ENCODE assay signal across 8 mouse cellular contexts in genomic region chr14:56364711-56365237, GRCm38 (mm10). TPM values are rescaled to one million over a fixed set of nuclear protein-coding genes. Genes with fewer than 3 reads are reported as not detected.
DNase-seq lines count a peak whose midpoint lies in the region; ATAC-seq and TF ChIP-seq lines count a peak whose summit lies in the region.

TSS of gene Atp12a (plus strand) at chr14:56365068.

- WGBS in embryonic facial prominence, embryonic 14.5 days: 2% methylated on average over 39 of the region's 48 CpGs
- under 1% methylated on average over 48 of the region's 48 CpGs for WGBS in kidney, embryonic 16.5 days
- 1% methylated on average over 48 of the region's 48 CpGs for WGBS in neural tube, embryonic 11.5 days

- intact Hi-C loops in left cerebral cortex, adult 2 months (cut with DNase I): no loop called here

- peak within 1 kb of the TSS; percentile 70 for H3K4me2 ChIP-seq in embryonic facial prominence, embryonic 14.5 days (ENCODE audit: low read depth, low read length)
- H3K4me2 ChIP-seq in kidney, embryonic 16.5 days (replicated peaks; ENCODE audit: low read depth, low read length): peak within 1 kb of the TSS; percentile 87
- peak within 1 kb of the TSS; percentile 51 for H3K4me2 ChIP-seq in neural tube, embryonic 11.5 days (ENCODE audit: low read depth)

- ATAC-seq in embryonic facial prominence, embryonic 14.5 days (ENCODE audit: low read depth): 0 out of 2 replicates have a peak, but pooled peaks have one; percentile 18
- ATAC-seq in kidney, embryonic 16.5 days (ENCODE audit: low FRiP score, low TSS enrichment): peak; percentile 70
- ATAC-seq in neural tube, embryonic 11.5 days (ENCODE audit: insufficient read depth, low FRiP score, low TSS enrichment): no peak

- H3K36me3 ChIP-seq in embryonic facial prominence, embryonic 14.5 days (ENCODE audit: control insufficient read depth, insufficient read depth, low read length): no peaks in the 10 kb centered on the region
- no peaks in the 10 kb centered on the region for H3K36me3 ChIP-seq in kidney, embryonic 16.5 days (ENCODE audit: insufficient read depth, low read length)
- H3K36me3 ChIP-seq in neural tube, embryonic 11.5 days (ENCODE audit: control insufficient read depth, insufficient read depth, low read length): no peaks in the 10 kb centered on the region

- H3K4me1 ChIP-seq in embryonic facial prominence, embryonic 14.5 days (ENCODE audit: control insufficient read depth, insufficient read depth, low read length): peaks cover 18% of the 10 kb centered on the region
- H3K4me1 ChIP-seq in kidney, embryonic 16.5 days (ENCODE audit: insufficient read depth, low read length): peaks cover 20% of the 10 kb centered on the region
- H3K4me1 ChIP-seq in neural tube, embryonic 11.5 days (ENCODE audit: control insufficient read depth, insufficient read depth, low read length): 0 out of 2 replicates have a peak, but pooled peaks cover 4% of the 10 kb centered on the region

- DNase-seq in left cerebral cortex, adult 2 months (ENCODE audit: extremely low spot score in 1 of 2, low spot score in 2 of 2): no peak
- DNase-seq in left cerebral cortex, adult 11 months (ENCODE audit: low spot score): no peak
- DNase-seq in embryonic facial prominence, embryonic 14.5 days (ENCODE audit: low spot score): no peak
- peak; percentile 23 for DNase-seq in neural tube, embryonic 11.5 days (ENCODE audit: low spot score)
- no peak for DNase-seq in gastrocnemius, postnatal 25 days
- DNase-seq in layer of hippocampus, adult 11-12 months (ENCODE audit: low spot score): no peak
- DNase-seq in cerebellum, adult 9-11 months: no peak

- H3K9ac ChIP-seq in embryonic facial prominence, embryonic 14.5 days (ENCODE audit: low read depth, low read length): peak within 1 kb of the TSS; percentile 30; the same call in 1 of the 2 replicates
- no peak within 1 kb of the TSS; the same call in 1 of the 2 replicates for H3K9ac ChIP-seq in kidney, embryonic 16.5 days (replicated peaks; ENCODE audit: low read length)
- 0 out of 2 replicates have a peak within 1 kb of the TSS, but pooled peaks have one; percentile 14 for H3K9ac ChIP-seq in neural tube, embryonic 11.5 days (ENCODE audit: low read length)

- peaks cover 55% of the 10 kb centered on the region for H3K27me3 ChIP-seq in embryonic facial prominence, embryonic 14.5 days (replicated peaks; ENCODE audit: control insufficient read depth, insufficient read depth, low read length)
- H3K27me3 ChIP-seq in kidney, embryonic 16.5 days (ENCODE audit: insufficient read depth, low read length): peaks cover 52% of the 10 kb centered on the region
- peaks cover 33% of the 10 kb centered on the region for H3K27me3 ChIP-seq in neural tube, embryonic 11.5 days (ENCODE audit: control insufficient read depth, insufficient read depth, low read length)

- TF ChIP-seq CTCF in left cerebral cortex, adult 2 months (IDR thresholded peaks at IDR 0.05): no peak

- no peak within 1 kb of the TSS for H3K27ac ChIP-seq in left cerebral cortex, adult 2 months
- no peak within 1 kb of the TSS for H3K27ac ChIP-seq in embryonic facial prominence, embryonic 14.5 days (replicated peaks; ENCODE audit: low read depth, low read length)
- no peak within 1 kb of the TSS for H3K27ac ChIP-seq in kidney, embryonic 16.5 days (ENCODE audit: low read length)
- no peak within 1 kb of the TSS for H3K27ac ChIP-seq in neural tube, embryonic 11.5 days (ENCODE audit: low read depth, low read length)

- H3K4me3 ChIP-seq in left cerebral cortex, adult 2 months: peak within 1 kb of the TSS; percentile 39
- peak within 1 kb of the TSS; percentile 43 for H3K4me3 ChIP-seq in embryonic facial prominence, embryonic 14.5 days (ENCODE audit: low read depth, low read length)
- peak within 1 kb of the TSS; percentile 49 for H3K4me3 ChIP-seq in kidney, embryonic 16.5 days (ENCODE audit: low read length)
- H3K4me3 ChIP-seq in neural tube, embryonic 11.5 days (ENCODE audit: low read depth, low read length): peak within 1 kb of the TSS; percentile 27

- H3K9me3 ChIP-seq in embryonic facial prominence, embryonic 14.5 days (ENCODE audit: control insufficient read depth, low read length): no peaks in the 10 kb centered on the region
- no peaks in the 10 kb centered on the region for H3K9me3 ChIP-seq in kidney, embryonic 16.5 days (ENCODE audit: low read length)
- no peaks in the 10 kb centered on the region for H3K9me3 ChIP-seq in neural tube, embryonic 11.5 days (ENCODE audit: control insufficient read depth, low read length)

RNA-seq across cellular contexts. Expression of gene Atp12a, which starts in this region (rescaled TPM):
- under 1 TPM; 0.09 to 0.27 TPM for total RNA-seq in left cerebral cortex, adult 2 months (2021)
- polyA plus RNA-seq in embryonic facial prominence, embryonic 14.5 days (2014; fragmentation: Nextera tagmentation; extraction: Ambion mirVana): 0.26 and 0.28 TPM in 2 replicates
- polyA plus RNA-seq in kidney, embryonic 16.5 days (2015; fragmentation: Nextera tagmentation; extraction: Ambion mirVana): 2.8 and 2.9 TPM in 2 replicates
- not detected in 2 replicates for polyA plus RNA-seq in neural tube, embryonic 11.5 days (2014; fragmentation: Nextera tagmentation; extraction: Ambion mirVana)
- total RNA-seq in gastrocnemius, postnatal 25 days (2021): not detected

Comparison
In these comparisons a context has a peak if more than half of its experiments do, and no peak if none do; other contexts are left out.
1. Peak in ATAC-seq, H3K4me3 ChIP-seq, H3K9ac ChIP-seq and H3K4me2 ChIP-seq in embryonic facial prominence, embryonic 14.5 days; RNA of the gene not detected or under 1 TPM.
2. Peak in DNase-seq, H3K4me3 ChIP-seq, H3K9ac ChIP-seq and H3K4me2 ChIP-seq in neural tube, embryonic 11.5 days; RNA of the gene not detected or under 1 TPM.